Mouse (Mus musculus) neutrophil, adult 65 days (primary cell): ENCODE results near the gene Celf3. TPM values are rescaled to one million over a fixed set of nuclear protein-coding genes. Genes with fewer than 3 reads are reported as not detected.

ENCODE experiments used
- total RNA-seq: library from RNA; stranded (reverse); gene quantifications from 2 replicates; pipeline ENCODE4 v1.2.4, GENCODE M21; 2023

Celf3 gene
- total RNA-seq = not detected in 2 replicates

GRCm38 (mm10) chr3:94477981-94478422, at the start of gene Celf3:
TSS of gene Celf3 (plus strand) at chr3:94478295.

GRCm38 (mm10) chr3:94442951-94443596, 35.0 kb upstream of the Celf3 start, which contains the start of gene Mrpl9:
TSS of gene Mrpl9 (plus strand) at chr3:94443318.

DNA sequence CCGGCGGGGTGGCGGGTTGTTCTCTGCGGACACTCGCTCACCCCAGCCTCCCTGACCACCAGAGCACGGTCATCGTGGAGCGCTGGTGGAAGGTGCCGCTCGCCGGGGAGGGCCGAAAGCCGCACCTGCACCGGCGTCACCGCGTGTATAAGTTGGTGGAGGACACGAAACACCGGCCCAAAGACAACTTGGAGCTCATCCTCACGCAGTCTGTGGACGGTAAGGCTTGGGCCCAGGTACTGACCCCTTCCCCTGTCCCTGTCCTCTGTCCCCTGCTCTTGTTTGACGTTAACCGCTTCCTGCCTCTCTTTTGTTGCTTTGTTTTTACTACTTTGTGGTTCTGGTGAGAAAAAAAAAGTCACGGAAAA, 34.5 kb upstream of the Celf3 start, which contains the start of gene Oaz3:
Gene Oaz3, minus strand, starts transcription at position 319 of the 368 bp plus-strand sequence.

GRCm38 (mm10) chr3:94480291-94480884, 2.3 kb downstream of the Celf3 start, which contains the start of gene Riiad1:
TSS of gene Riiad1 (minus strand) at chr3:94480341.

Other genes starting within 250 kb of the Celf3 start
- not detected in 2 replicates for gene Gm4778, start 214.3 kb upstream of the Celf3 start, total RNA-seq
- gene Them4, start 168.2 kb upstream of the Celf3 start, total RNA-seq = 0.35 and 0.75 TPM in 2 replicates
- gene Them5, start 136.2 kb upstream of the Celf3 start, total RNA-seq = not detected in 2 replicates
- not detected in 2 replicates for gene C2cd4d, start 115.9 kb upstream of the Celf3 start, total RNA-seq
- not detected in 2 replicates for gene Rorc, start 105.5 kb upstream of the Celf3 start, total RNA-seq
- gene Lingo4, start 79.8 kb upstream of the Celf3 start, total RNA-seq = not detected in 2 replicates
- gene Tdrkh, start 65.0 kb upstream of the Celf3 start, total RNA-seq = 0.38 and 1.3 TPM in 2 replicates
- 21.5 and 28.5 TPM in 2 replicates for gene Mrpl9, start 35.0 kb upstream of the Celf3 start, total RNA-seq
- gene Oaz3, start 34.4 kb upstream of the Celf3 start, total RNA-seq = not detected in 2 replicates
- gene Riiad1, start 2.0 kb downstream of the Celf3 start, total RNA-seq = 1.3 and 2.0 TPM in 2 replicates
- 45.5 and 53.7 TPM in 2 replicates for gene Snx27, start 104.4 kb downstream of the Celf3 start, total RNA-seq
- not detected in 2 replicates for gene Gm10972, start 164.8 kb downstream of the Celf3 start, total RNA-seq
- gene Tuft1, start 180.6 kb downstream of the Celf3 start, total RNA-seq = 0.76 and 0.88 TPM in 2 replicates
- gene Selenbp2, start 215.3 kb downstream of the Celf3 start, total RNA-seq = 2.6 and 2.8 TPM in 2 replicates